Mouse (Mus musculus): ENCODE results near the gene Tipin. TPM values are rescaled to one million over a fixed set of nuclear protein-coding genes. Genes with fewer than 3 reads are reported as not detected.
"Not testable (repeated sequence)": the region's sequence is repeated elsewhere in the genome, so short reads cannot be mapped to it uniquely, and the experiment has no call there.

Tipin gene
- polyA plus RNA-seq, 1 experiment from 2014 or later, result 269 TPM

DNA sequence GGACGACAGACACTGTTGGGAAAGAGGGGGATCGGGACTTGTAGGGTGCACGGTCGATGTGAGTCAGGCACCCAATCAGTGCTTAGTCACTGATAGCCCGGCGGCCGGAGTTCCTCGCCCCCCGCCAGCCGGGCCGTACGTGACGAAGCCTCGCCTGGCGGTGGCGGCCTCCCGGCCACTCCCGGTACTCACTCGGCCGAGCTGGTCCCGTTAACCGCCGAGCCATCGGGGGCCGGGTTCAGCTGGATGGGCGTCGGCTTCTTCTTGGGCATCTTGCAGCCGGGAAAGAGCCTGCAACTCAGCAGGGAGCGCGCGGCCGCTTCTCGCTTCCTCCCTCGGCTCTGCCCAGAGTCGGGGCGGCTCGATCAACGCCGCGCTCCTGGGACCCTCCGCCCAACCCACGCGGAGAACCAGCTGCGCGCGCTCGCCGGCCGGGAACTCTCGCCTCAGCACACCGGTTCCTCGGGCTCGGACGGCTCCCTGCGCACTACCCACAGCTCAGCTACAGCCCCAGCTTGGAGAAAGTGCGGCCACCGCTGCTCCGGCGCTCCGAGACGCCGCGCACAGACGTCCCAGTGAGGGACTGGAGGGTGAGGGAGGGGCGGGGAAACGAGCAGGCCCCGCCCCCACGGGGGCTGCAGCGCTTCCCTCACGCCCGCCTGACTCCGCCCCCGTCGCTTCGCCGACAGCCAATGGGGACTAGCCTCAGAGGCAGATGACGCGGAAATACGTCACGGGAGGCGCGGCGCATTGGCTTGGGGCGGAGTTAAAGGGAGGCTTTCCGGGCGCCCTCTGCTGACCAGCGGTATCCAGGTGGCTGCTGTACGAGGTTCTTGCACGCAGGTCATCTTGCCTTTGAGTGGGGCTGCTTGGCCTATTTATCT lies 28.1 kb upstream of the Tipin start, which contains the start of gene Map2k1:
Gene Map2k1 (minus strand): TSS at position 611 of the 884 bp plus-strand sequence.
- DNase-seq (ENCODE audit: low spot score), result peak; percentile 100
- WGBS, result under 1% methylated on average over 89 of the region's 89 CpGs
- peaks cover 26% of the 10 kb centered on the region for H3K4me1 ChIP-seq
- peaks cover 9% of the 10 kb centered on the region for H3K36me3 ChIP-seq (replicated peaks)
- H3K27ac ChIP-seq (replicated peaks), result peak within 1 kb of the TSS; percentile 93
- H3K4me3 ChIP-seq, result peak within 1 kb of the TSS; percentile 95
- no peaks in the 10 kb centered on the region for H3K27me3 ChIP-seq (replicated peaks; ENCODE audit: low read depth, poor library complexity, severe bottlenecking)
- no peaks in the 10 kb centered on the region for H3K9me3 ChIP-seq

DNA sequence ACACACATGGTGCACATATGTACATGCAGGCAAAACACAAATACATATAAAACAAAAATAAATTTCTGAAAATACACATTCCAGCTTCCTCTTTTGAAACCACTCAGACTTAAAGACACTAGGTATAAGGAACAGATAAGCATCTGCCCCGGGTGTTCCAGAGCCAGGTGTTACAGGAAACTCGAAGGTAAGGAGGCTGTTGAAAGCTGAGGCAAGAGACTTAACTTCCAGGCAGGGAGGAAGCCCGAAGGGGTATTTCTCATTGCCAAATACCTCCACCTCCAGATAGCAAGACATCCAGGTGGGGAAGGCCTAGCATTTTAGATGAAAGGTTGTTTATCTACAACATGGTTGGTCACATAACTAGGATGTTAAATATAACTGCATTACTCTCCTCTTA lies 26.0 kb upstream of the Tipin start:
- Histone ChIP-seq H3K4me3 (no peak overlapping the region), H3K36me3 (replicated peaks) (no peaks in the 10 kb centered on the region), H3K27ac (replicated peaks) (no peak overlapping the region), H3K9me3 (no peaks in the 10 kb centered on the region), H3K4me1 (peaks cover 19% of the 10 kb centered on the region), H3K27me3 (replicated peaks; ENCODE audit: low read depth, poor library complexity, severe bottlenecking) (no peaks in the 10 kb centered on the region)
- DNase-seq (ENCODE audit: low spot score), result no peak
- WGBS, result 81% methylated on average over 3 of the region's 3 CpGs

DNA sequence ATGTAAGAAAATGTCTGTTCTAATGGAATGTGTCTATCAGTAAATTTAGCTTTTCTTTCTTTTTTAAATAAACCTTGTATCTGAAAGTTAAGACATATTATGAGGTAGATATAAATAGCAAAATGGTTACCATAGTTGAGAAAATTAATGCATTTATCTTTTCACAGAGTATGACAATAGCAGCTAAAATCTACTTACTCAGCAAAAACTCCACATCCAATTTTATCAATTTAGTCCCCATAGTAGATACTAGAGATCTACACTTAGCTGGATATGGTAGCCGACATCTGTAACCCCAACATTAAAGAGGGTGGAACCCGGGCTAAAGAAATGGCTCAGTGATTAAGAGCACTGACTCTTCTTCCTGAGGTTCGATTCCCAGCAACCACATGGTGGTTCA lies 25.2 kb upstream of the Tipin start:
- WGBS, result 86% methylated on average over 3 of the region's 3 CpGs
- Histone ChIP-seq H3K9me3 (no peaks in the 10 kb centered on the region), H3K27ac (replicated peaks) (no peak overlapping the region), H3K4me3 (no peak overlapping the region), H3K4me1 (peaks cover 17% of the 10 kb centered on the region), H3K36me3 (replicated peaks) (no peaks in the 10 kb centered on the region), H3K27me3 (replicated peaks; ENCODE audit: low read depth, poor library complexity, severe bottlenecking) (no peaks in the 10 kb centered on the region)
- DNase-seq (ENCODE audit: low spot score), result no peak

DNA sequence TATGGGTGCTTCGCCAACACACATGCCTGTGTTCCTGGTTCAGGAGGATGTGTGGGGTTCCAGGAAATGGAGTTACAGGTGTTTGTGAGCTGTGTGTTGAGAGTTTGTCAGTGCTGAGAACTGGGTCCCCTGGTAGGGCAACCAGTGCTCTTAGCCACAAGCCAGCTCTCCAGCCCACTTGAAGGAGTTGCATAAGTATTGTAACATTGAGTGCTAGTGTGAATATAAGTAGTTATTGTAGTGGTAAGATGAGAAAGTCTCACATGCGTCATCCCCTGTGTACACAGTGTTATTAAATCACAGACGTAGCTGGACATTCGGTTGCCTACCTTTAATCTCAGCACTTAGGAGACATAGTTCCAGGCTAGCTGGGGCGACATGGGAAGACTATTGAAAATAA lies 21.5 kb upstream of the Tipin start:
- no peak overlapping the region for H3K4me3 ChIP-seq
- H3K4me1 ChIP-seq, result no peaks in the 10 kb centered on the region
- WGBS, result 89% methylated on average over 5 of the region's 5 CpGs
- H3K27me3 ChIP-seq (replicated peaks; ENCODE audit: low read depth, poor library complexity, severe bottlenecking), result no peaks in the 10 kb centered on the region
- no peaks in the 10 kb centered on the region for H3K36me3 ChIP-seq (replicated peaks)
- no peaks in the 10 kb centered on the region for H3K9me3 ChIP-seq
- no peak for DNase-seq (ENCODE audit: low spot score)
- no peak overlapping the region for H3K27ac ChIP-seq (replicated peaks)

DNA sequence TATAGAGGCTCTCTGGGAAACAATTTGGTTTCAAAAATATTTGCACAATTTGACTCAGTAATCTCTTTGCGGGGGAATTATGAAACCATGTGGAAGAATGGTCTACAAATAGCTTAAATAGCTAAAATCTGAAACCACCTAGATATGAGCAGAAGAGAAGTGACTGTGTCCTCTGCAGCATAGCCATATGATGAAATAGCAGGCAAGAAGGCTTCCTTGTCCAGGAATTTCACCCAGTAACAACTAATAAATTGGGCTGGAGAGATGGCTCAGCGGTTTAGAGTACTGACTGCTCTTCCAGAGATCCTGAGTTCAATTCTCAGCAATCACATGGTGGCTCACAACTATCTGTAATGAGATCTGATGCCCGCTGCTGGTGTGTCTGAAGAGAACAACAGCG lies 20.4 kb upstream of the Tipin start:
- Histone ChIP-seq H3K36me3 (replicated peaks) (no peaks in the 10 kb centered on the region), H3K27me3 (replicated peaks; ENCODE audit: low read depth, poor library complexity, severe bottlenecking) (no peaks in the 10 kb centered on the region), H3K27ac (replicated peaks) (no peak overlapping the region), H3K9me3 (no peaks in the 10 kb centered on the region), H3K4me1 (no peaks in the 10 kb centered on the region), H3K4me3 (no peak overlapping the region)
- DNase-seq (ENCODE audit: low spot score), result no peak
- 87% methylated on average over 4 of the region's 4 CpGs for WGBS

DNA sequence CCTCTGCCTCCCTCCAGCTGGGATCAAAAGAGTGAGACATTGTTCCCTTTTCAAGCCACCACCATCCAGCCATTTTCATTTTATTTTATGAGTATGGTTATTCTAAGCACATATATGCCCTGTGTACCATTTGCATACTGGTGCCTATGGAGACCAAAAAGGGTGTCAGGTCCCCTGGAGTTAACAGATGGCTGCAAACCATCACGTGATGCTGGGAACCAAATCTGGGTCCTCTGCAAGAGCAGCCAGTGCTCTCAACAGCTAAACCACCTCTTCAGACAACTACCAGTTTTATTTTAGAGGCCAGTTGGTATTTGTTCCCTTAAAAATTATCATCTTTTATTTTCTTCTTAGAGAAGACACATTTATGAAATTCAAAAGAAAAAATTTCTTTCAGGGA lies 16.6 kb upstream of the Tipin start:
- WGBS, result 53% methylated on average over 1 of the region's 1 CpGs
- no peak overlapping the region for H3K27ac ChIP-seq (replicated peaks)

DNA sequence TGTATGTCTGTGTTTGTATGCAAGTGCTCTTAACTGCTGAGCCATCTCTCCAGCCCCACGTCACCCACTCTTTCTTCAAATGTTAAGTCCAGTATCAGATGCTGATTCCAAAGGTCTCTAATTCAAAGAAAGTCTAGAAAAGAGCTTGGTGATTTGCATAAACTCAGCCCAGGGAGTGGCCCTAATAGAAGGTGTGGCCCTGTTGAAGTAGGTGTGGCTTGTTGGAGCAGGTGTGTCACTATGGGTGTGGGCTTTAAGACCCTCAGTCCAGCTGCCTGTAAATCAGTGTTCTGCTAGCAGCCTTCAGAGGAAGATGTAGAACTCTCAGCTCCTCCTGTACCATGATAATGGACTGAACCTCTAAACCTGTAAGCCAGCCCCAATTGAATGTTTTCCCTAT lies 14.2 kb upstream of the Tipin start:
- Histone ChIP-seq H3K27me3 (replicated peaks; ENCODE audit: low read depth, poor library complexity, severe bottlenecking) (no peaks in the 10 kb centered on the region), H3K36me3 (replicated peaks) (no peaks in the 10 kb centered on the region), H3K4me3 (no peak overlapping the region), H3K4me1 (no peaks in the 10 kb centered on the region), H3K9me3 (no peaks in the 10 kb centered on the region), H3K27ac (replicated peaks) (no peak overlapping the region)
- 88% methylated on average over 1 of the region's 1 CpGs for WGBS
- DNase-seq (ENCODE audit: low spot score), result no peak

More for the DNA sequence above, 16.6 kb upstream of the Tipin start:
- Histone ChIP-seq H3K36me3 (replicated peaks) (no peaks in the 10 kb centered on the region), H3K9me3 (no peaks in the 10 kb centered on the region), H3K27me3 (replicated peaks; ENCODE audit: low read depth, poor library complexity, severe bottlenecking) (no peaks in the 10 kb centered on the region), H3K4me1 (no peaks in the 10 kb centered on the region), H3K4me3 (no peak overlapping the region)
- DNase-seq (ENCODE audit: low spot score), result no peak

DNA sequence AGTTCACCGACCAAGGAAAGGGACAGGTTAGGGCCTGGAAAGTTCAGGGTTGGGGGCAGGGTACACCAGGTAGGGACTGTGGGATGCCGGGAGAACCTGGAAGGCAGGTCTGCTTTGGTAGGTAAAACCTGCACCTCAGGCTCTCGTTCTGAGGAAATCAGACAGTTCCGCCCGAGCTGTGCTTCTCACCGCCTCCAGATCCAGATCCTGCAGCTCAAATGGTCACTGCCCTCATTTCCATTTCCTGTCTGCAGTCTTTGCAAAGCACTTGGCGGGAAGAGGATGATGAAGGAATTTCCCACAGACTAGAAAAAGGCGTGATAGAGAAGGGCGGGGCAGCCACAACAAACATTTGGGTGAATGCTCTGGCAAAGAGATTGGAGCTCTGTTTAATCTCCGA lies 13.2 kb upstream of the Tipin start:
- Histone ChIP-seq H3K4me3 (no peak overlapping the region), H3K27me3 (replicated peaks; ENCODE audit: low read depth, poor library complexity, severe bottlenecking) (no peaks in the 10 kb centered on the region), H3K9me3 (no peaks in the 10 kb centered on the region), H3K4me1 (no peaks in the 10 kb centered on the region), H3K27ac (replicated peaks) (no peak overlapping the region), H3K36me3 (replicated peaks) (no peaks in the 10 kb centered on the region)
- no peak for DNase-seq (ENCODE audit: low spot score)
- 89% methylated on average over 10 of the region's 10 CpGs for WGBS

DNA sequence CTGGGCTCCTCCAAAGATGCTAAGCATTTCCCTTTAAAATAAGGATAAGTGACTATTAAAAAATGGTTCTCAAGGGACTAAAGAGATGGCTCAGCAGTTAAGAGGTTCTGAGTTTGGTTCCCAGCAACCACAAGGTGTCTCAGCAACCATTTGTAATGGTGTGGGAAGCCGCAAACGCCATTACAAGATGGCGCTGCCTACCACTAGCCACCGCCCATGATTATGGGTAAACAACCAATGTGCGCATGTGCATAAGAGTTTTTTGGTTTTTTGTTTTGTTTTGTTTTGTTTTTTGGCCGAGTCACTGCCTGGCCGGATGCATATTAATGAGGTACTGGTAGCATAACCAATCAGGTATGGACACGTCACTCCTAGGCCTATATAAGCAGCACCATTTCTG lies 12.5 kb upstream of the Tipin start:
- WGBS, result 96% methylated on average over 8 of the region's 8 CpGs
- not testable (repeated sequence) for H3K36me3 ChIP-seq (replicated peaks); H3K27me3 ChIP-seq (replicated peaks; ENCODE audit: low read depth, poor library complexity, severe bottlenecking); H3K27ac ChIP-seq (replicated peaks); H3K4me3 ChIP-seq; H3K4me1 ChIP-seq; DNase-seq (ENCODE audit: low spot score); H3K9me3 ChIP-seq

DNA sequence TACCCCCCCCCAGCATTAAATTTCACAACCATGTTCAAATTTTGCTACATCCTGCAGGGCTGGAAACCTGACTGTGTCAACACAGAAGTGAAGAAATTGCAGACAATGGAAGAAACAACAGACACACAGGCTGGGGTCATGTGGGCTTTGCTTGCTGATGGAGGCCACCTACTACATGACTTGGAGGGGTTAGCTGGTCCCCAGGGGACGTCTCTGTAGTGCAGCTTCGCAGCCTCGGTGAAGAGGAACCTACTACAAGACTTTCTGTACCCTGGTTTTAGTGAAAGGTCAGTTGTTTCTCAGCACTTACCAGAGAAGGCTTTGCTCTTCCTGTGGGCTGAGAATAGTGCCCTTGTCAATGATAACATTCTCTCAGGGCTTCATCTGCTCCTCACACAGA lies 10.1 kb upstream of the Tipin start:
- Histone ChIP-seq H3K9me3 (no peaks in the 10 kb centered on the region), H3K27me3 (replicated peaks; ENCODE audit: low read depth, poor library complexity, severe bottlenecking) (no peaks in the 10 kb centered on the region), H3K4me1 (no peaks in the 10 kb centered on the region), H3K27ac (replicated peaks) (no peak overlapping the region), H3K36me3 (replicated peaks) (no peaks in the 10 kb centered on the region), H3K4me3 (no peak overlapping the region)
- WGBS, result 67% methylated on average over 3 of the region's 3 CpGs
- no peak for DNase-seq (ENCODE audit: low spot score)

DNA sequence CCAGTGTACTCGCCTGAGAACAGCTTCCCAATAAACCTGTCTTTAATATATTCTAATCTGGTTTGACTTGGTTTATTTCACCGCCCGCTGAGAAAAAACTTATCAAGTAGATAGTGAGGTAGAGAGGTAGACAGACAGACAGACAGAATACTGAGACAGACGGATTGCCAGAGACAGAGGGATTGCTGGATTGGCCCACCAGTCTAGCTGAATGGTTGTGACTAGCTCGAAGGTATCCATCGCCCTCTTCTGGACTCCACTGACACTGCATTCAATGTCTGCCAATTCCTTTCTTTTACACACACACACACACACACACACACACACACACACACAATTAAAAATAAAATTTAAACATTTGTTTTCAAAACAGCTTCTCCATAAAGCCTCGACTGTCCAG lies 8.8 kb upstream of the Tipin start:
- peak; percentile 60 for DNase-seq (ENCODE audit: low spot score)
- no peaks in the 10 kb centered on the region for H3K27me3 ChIP-seq (replicated peaks; ENCODE audit: low read depth, poor library complexity, severe bottlenecking)
- H3K4me3 ChIP-seq, result no peak overlapping the region
- H3K27ac ChIP-seq (replicated peaks), result no peak overlapping the region
- WGBS, result 46% methylated on average over 7 of the region's 7 CpGs
- no peaks in the 10 kb centered on the region for H3K9me3 ChIP-seq
- H3K4me1 ChIP-seq, result no peaks in the 10 kb centered on the region
- no peaks in the 10 kb centered on the region for H3K36me3 ChIP-seq (replicated peaks)

DNA sequence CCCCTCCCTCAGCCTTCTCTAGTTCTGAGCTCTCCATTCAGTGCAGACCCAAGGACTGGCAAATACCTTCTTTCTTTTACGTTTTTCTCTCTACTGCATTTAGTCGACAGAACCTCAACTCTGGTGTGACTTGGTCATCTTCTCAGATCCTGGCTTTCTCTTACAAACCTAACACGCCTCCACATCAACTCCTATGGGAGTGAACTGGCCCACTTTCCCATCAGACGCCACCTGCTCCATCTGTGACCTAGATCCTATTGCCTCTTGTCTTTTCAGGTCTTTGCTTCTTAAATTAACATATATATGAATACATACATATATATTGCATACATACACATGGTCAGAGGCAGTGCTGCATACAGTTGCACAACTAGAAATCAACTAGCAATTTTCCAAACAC lies 7.6 kb upstream of the Tipin start:
- 75% methylated on average over 4 of the region's 4 CpGs for WGBS
- Histone ChIP-seq H3K27me3 (replicated peaks; ENCODE audit: low read depth, poor library complexity, severe bottlenecking) (no peaks in the 10 kb centered on the region), H3K4me3 (no peak overlapping the region), H3K36me3 (replicated peaks) (no peaks in the 10 kb centered on the region), H3K27ac (replicated peaks) (no peak overlapping the region), H3K9me3 (no peaks in the 10 kb centered on the region), H3K4me1 (no peaks in the 10 kb centered on the region)
- DNase-seq (ENCODE audit: low spot score), result no peak

DNA sequence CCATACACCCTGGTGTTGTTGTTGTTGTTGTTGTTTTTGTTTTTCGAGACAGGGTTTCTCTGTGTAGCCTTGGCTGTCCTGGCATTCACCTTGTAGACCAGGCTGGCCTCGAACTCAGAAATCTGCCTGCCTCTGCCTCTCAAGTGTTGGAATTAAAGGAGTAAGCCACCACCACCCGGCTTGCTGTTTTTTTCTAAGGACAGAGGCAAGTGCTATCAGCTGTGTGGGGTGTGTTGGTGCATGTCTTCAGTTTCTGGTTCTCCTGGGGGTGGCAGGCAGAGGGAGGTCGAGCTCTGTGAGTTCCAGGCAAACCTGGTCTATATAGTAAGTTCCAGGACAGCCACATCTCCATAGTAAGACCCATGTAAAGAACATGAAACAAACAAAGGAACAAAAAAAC lies 7.1 kb upstream of the Tipin start:
- H3K4me3 ChIP-seq, result no peak overlapping the region
- no peaks in the 10 kb centered on the region for H3K36me3 ChIP-seq (replicated peaks)
- DNase-seq (ENCODE audit: low spot score), result no peak
- no peaks in the 10 kb centered on the region for H3K9me3 ChIP-seq
- no peak overlapping the region for H3K27ac ChIP-seq (replicated peaks)
- no peaks in the 10 kb centered on the region for H3K27me3 ChIP-seq (replicated peaks; ENCODE audit: low read depth, poor library complexity, severe bottlenecking)
- H3K4me1 ChIP-seq, result no peaks in the 10 kb centered on the region
- WGBS, result 78% methylated on average over 4 of the region's 4 CpGs
